Mouse (Mus musculus) lung, postnatal 0 days (tissue): Measurements from ENCODE around the gene Lmo7.

Experiments used
- CTCF ChIP-seq: IDR thresholded peaks from 2 replicates; pipeline ENCODE4 v1.5.1; 2016; ENCODE audit warnings: antibody characterized with exemption, mild to moderate bottlenecking
- EP300 ChIP-seq: IDR thresholded peaks from 2 replicates; pipeline ENCODE4 v1.6.1; 2016; ENCODE audit warnings: antibody characterized with exemption, mild to moderate bottlenecking, control low read depth

DNA sequence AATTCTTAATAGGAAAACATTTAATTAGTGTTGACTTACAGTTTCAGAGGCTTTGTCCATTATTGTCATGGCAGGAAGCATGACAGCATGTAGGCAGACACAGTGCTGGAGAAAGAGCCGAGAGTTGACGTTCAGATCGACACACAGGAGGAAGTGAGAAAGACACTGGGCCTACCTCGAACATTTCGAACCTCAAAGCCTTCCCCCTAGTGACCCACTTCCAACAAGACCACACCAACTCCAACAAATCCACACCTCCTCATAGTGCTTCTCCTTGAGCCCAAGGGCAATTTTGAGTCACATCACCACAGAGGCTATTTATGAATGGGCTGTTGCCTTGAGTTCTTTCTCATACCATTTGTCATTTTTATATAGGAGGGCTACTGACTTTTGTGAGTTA is 22.7 kb upstream of the Lmo7 start:
- TF ChIP-seq CTCF (no peak), EP300 (no peak)
